Mouse (Mus musculus) E14TG2a.4 (cell line): Measurements from ENCODE around the gene Dennd4a.

Source experiments
- CTCF ChIP-seq: conservative IDR thresholded peaks from 2 replicates; pipeline ENCODE4 v1.5.1; 2014; ENCODE audit warnings: low read length
- NANOG ChIP-seq: IDR thresholded peaks from 2 replicates; pipeline ENCODE4 v1.6.1; 2014; ENCODE audit warnings: borderline replicate concordance, low read length, mixed read lengths
- POU5F1 ChIP-seq: IDR thresholded peaks from 2 replicates; pipeline ENCODE4 v1.6.1; 2014; ENCODE audit warnings: low read length, borderline replicate concordance

- TF ChIP-seq CTCF (no peak), NANOG (no peak), POU5F1 (no peak)
These were observed 119.1 kb downstream of the Dennd4a start for GRCm38 (mm10) chr9:64930256-64930655.
